Mouse (Mus musculus) CH12.LX (cell line): ENCODE measurements around the gene Etnppl. TPM values are rescaled to one million over a fixed set of nuclear protein-coding genes. Genes with fewer than 3 reads are reported as not detected.

ENCODE experiments used
- DNase-seq: peaks from one replicate; pipeline ENCODE4 v3.0.0-alpha.2; 2013; ENCODE audit errors: extremely low read depth
- H3K27ac ChIP-seq: 2 replicates; pipeline ENCODE4 v1.5.1; 2012; ENCODE audit warnings: low read depth, mild to moderate bottlenecking, control low read depth, moderate library complexity; ENCODE audit not compliant: insufficient read depth
- H3K27me3 ChIP-seq: replicated peaks from 2 replicates; pipeline ENCODE3; 2012; ENCODE audit warnings: inconsistent platforms
- H3K36me3 ChIP-seq, 2 experiments: replicated peaks in 1 of 2; 2 replicates each; pipeline versions ENCODE3 to v1.6.1; 2012; ENCODE audit warnings: inconsistent platforms in 1 of 2, low read length in 1 of 2, mild to moderate bottlenecking in 1 of 2, mixed read lengths in 1 of 2, moderate library complexity in 1 of 2; ENCODE audit not compliant: control insufficient read depth in 1 of 2, insufficient read depth in 1 of 2
- H3K4me1 ChIP-seq, 2 experiments: 2 replicates each; pipeline ENCODE4 v1.6.1; 2012; ENCODE audit warnings: inconsistent platforms in 1 of 2, moderate library complexity in 1 of 2; ENCODE audit not compliant: insufficient read depth in 2 of 2, control insufficient read depth in 1 of 2
- H3K4me2 ChIP-seq: 2 replicates; pipeline ENCODE4 v1.6.1; 2012; ENCODE audit warnings: low read depth, mild to moderate bottlenecking, control low read depth; ENCODE audit not compliant: poor library complexity, insufficient read depth, severe bottlenecking
- H3K4me3 ChIP-seq, 3 experiments: fragments of 150-350 bp in 1 of 3; sonication (generic) in 1 of 3; replicated peaks in 1 of 3; 2 replicates each; pipeline versions ENCODE3 to v1.5.1; 2011 to 2012; ENCODE audit warnings: low read depth in 2 of 3, low read length in 2 of 3, mild to moderate bottlenecking in 2 of 3, moderate library complexity in 2 of 3, control low read depth in 1 of 3, improper control_type of control experiment in 1 of 3, inconsistent platforms in 1 of 3, mixed read lengths in 1 of 3; ENCODE audit not compliant: poor library complexity in 1 of 3
- H3K79me2 ChIP-seq: replicated peaks from 2 replicates; pipeline ENCODE4 v1.6.1; 2012; ENCODE audit warnings: mild to moderate bottlenecking, moderate library complexity; ENCODE audit not compliant: control insufficient read depth, poor library complexity, insufficient read depth, severe bottlenecking; ENCODE audit errors: extremely low read depth
- H3K9ac ChIP-seq: 2 replicates; pipeline ENCODE4 v1.6.1; 2012; ENCODE audit warnings: low read depth, mild to moderate bottlenecking, control low read depth, moderate library complexity; ENCODE audit not compliant: insufficient read depth
- H3K9me3 ChIP-seq: replicated peaks from 2 replicates; pipeline ENCODE3; 2012; ENCODE audit warnings: low read length, inconsistent platforms, mixed read lengths
- CHD2 ChIP-seq: IDR thresholded peaks from 2 replicates; pipeline ENCODE4 v1.6.1; 2011; ENCODE audit warnings: low read length, improper control_type of control experiment
- CTCF ChIP-seq, 2 experiments: IDR thresholded peaks in 1 of 2; conservative IDR thresholded peaks in 1 of 2; 2 replicates each; pipeline ENCODE4 v1.5.1; 2011 to 2012; ENCODE audit warnings: low read depth in 2 of 2, low read length in 2 of 2, improper control_type of control experiment in 1 of 2, inconsistent platforms in 1 of 2, mild to moderate bottlenecking in 1 of 2, moderate library complexity in 1 of 2
- MXI1 ChIP-seq: IDR thresholded peaks from 2 replicates; pipeline ENCODE4 v1.6.1; 2011; ENCODE audit warnings: mild to moderate bottlenecking, low read depth, low read length, improper control_type of control experiment
- SIN3A ChIP-seq: IDR thresholded peaks from 2 replicates; pipeline ENCODE4 v1.6.1; 2012; ENCODE audit warnings: low read length, improper control_type of control experiment, inconsistent platforms
- ZC3H11A ChIP-seq: IDR thresholded peaks from 2 replicates; pipeline ENCODE4 v1.6.1; 2012; ENCODE audit warnings: low read depth, mild to moderate bottlenecking, inconsistent platforms, low read length, improper control_type of control experiment
- ZNF384 ChIP-seq: IDR thresholded peaks from 2 replicates; pipeline ENCODE4 v1.6.1; 2012; ENCODE audit warnings: low read depth, low read length, improper control_type of control experiment, inconsistent platforms
- dilution Hi-C: fragments of 300-500 bp; cut with MboI; formaldehyde crosslinking; loops from 2 replicates; pipeline ENCODE4 v1.14.3; 2020; ENCODE audit warnings: low sequenced_read_pairs; ENCODE audit not compliant: extremely low pct_unique_long_range_greater_than_20kb, extremely low pct_ligation_motif_present
- in situ Hi-C: fragments of 300-500 bp; cut with MboI; formaldehyde crosslinking; loops from 3 replicates; pipeline ENCODE4 v1.14.3; 2019; ENCODE audit warnings: low sequenced_read_pairs, low pct_ligation_motif_present, low pct_unique_long_range_greater_than_20kb, mixed read lengths
- polyA plus RNA-seq: library from polyadenylated mRNA; unstranded; fragments of >175 nt; gene quantifications from 2 replicates; pipeline ENCODE4 v1.2.1, GENCODE M21; 2012; ENCODE audit warnings: low read depth; ENCODE audit not compliant: insufficient read length
- total RNA-seq, 2 experiments: library from RNA; depleted of rRNA; stranded (reverse); fragments of 300-350 nt in 1 of 2; fragments of >200 nt in 1 of 2; gene quantifications; 2 replicates each; pipeline ENCODE4 v1.2.3; 2012 to 2014

Gene Etnppl
- total and polyA plus RNA-seq, 3 experiments = not detected

GRCm38 (mm10) chr3:130628358-130628757, 11.1 kb downstream of the Etnppl start:
- Histone ChIP-seq H3K27me3 (no peaks in the 10 kb centered on the region), H3K4me2 (no peak overlapping the region), H3K4me3 (no peak overlapping the region), H3K4me1 (peaks cover 0 to 3% of the 10 kb centered on the region in 2 experiments; a peak in 1 of 4 replicates), H3K36me3 (no peaks in the 10 kb centered on the region), H3K79me2 (no peaks in the 10 kb centered on the region), H3K27ac (no peak overlapping the region), H3K9me3 (no peaks in the 10 kb centered on the region), H3K9ac (no peak overlapping the region)
- TF ChIP-seq CTCF (conservative IDR thresholded peaks at IDR 0.05 in 1 of 2, IDR thresholded peaks at IDR 0.05 in 1 of 2; ENCODE audit: low read depth in 2 of 2, low read length in 2 of 2) (peak; percentile 19 to 20; a peak in 1 of 4 replicates), CHD2 (no peak)
- dilution Hi-C loops = no loop called here
- DNase-seq = no peak
- in situ Hi-C loops = no loop called here

GRCm38 (mm10) chr3:130633859-130634258, 16.6 kb downstream of the Etnppl start:
- Histone ChIP-seq H3K9ac (no peak overlapping the region), H3K27ac (no peak overlapping the region), H3K36me3 (no peaks in the 10 kb centered on the region), H3K4me3 (no peak overlapping the region), H3K79me2 (no peaks in the 10 kb centered on the region), H3K4me1 (no peaks in the 10 kb centered on the region), H3K27me3 (no peaks in the 10 kb centered on the region), H3K4me2 (no peak overlapping the region), H3K9me3 (no peaks in the 10 kb centered on the region)
- in situ Hi-C loops = no loop called here
- no peak for TF ChIP-seq SIN3A
- DNase-seq = no peak
- dilution Hi-C loops = no loop called here

GRCm38 (mm10) chr3:130646110-130646810, 29.0 kb downstream of the Etnppl start:
- no peaks in the 10 kb centered on the region for H3K9me3 ChIP-seq
- H3K27ac ChIP-seq = no peak overlapping the region
- H3K4me3 ChIP-seq = no peak overlapping the region
- H3K79me2 ChIP-seq = no peaks in the 10 kb centered on the region
- H3K36me3 ChIP-seq = no peaks in the 10 kb centered on the region
- no peak overlapping the region for H3K9ac ChIP-seq
- no peak overlapping the region for H3K4me2 ChIP-seq
- dilution Hi-C loops = no loop called here
- no peak for DNase-seq
- in situ Hi-C loops = no loop called here
- no peak for TF ChIP-seq ZC3H11A
- TF ChIP-seq MXI1 = no peak
- TF ChIP-seq ZNF384 = no peak
- no peaks in the 10 kb centered on the region for H3K4me1 ChIP-seq
- H3K27me3 ChIP-seq = no peaks in the 10 kb centered on the region

GRCm38 (mm10) chr3:130649569-130649968, 32.3 kb downstream of the Etnppl start:
- no peaks in the 10 kb centered on the region for H3K36me3 ChIP-seq
- H3K79me2 ChIP-seq = no peaks in the 10 kb centered on the region
- H3K4me2 ChIP-seq = no peak overlapping the region
- dilution Hi-C loops = no loop called here
- H3K27me3 ChIP-seq = no peaks in the 10 kb centered on the region
- in situ Hi-C loops = no loop called here
- no peak overlapping the region for H3K4me3 ChIP-seq
- H3K9me3 ChIP-seq = no peaks in the 10 kb centered on the region
- H3K4me1 ChIP-seq = no peaks in the 10 kb centered on the region
- no peak overlapping the region for H3K27ac ChIP-seq
- no peak for DNase-seq
- TF ChIP-seq MXI1 = no peak
- no peak for TF ChIP-seq CTCF (conservative IDR thresholded peaks at IDR 0.05 in 1 of 2, IDR thresholded peaks at IDR 0.05 in 1 of 2; ENCODE audit: low read depth in 2 of 2, low read length in 2 of 2)
- no peak overlapping the region for H3K9ac ChIP-seq
